Mouse (Mus musculus) liver, embryonic 14.5 days (tissue): ENCODE data around the gene Car10. TPM values are rescaled to one million over a fixed set of nuclear protein-coding genes. Genes with fewer than 3 reads are reported as not detected.

Source experiments
- ATAC-seq: fragments of 200-750 bp; cut with Nextera tagmentation; 2 replicates; pipeline ENCODE4 v1.8.0; 2017; ENCODE audit warnings: moderate number of reproducible peaks, mild to moderate bottlenecking, moderate library complexity; ENCODE audit not compliant: insufficient read depth
- DNase-seq, 3 experiments: peaks; one replicate each; pipeline ENCODE4 v3.0.0-alpha.2; 2012 to 2013; ENCODE audit warnings: low read depth in 3 of 3, low spot score in 3 of 3
- H3K27ac ChIP-seq: fragments of 300-500 bp; sonication (generic); 2 replicates; pipeline ENCODE4 v1.5.1; 2014; ENCODE audit warnings: moderate library complexity, mild to moderate bottlenecking, control low read depth, inconsistent platforms
- H3K27me3 ChIP-seq: fragments of 300-500 bp; sonication (generic); 2 replicates; pipeline ENCODE4 v1.6.1; 2014; ENCODE audit warnings: mild to moderate bottlenecking, low read length, moderate library complexity; ENCODE audit not compliant: control insufficient read depth, insufficient read depth
- H3K36me3 ChIP-seq: fragments of 300-500 bp; sonication (generic); replicated peaks from 2 replicates; pipeline ENCODE4 v1.6.1; 2014; ENCODE audit warnings: low read depth; ENCODE audit not compliant: control insufficient read depth, insufficient read depth
- H3K4me1 ChIP-seq, 2 experiments: fragments of 200-500 bp in 1 of 2; fragments of 300-500 bp in 1 of 2; sonication (generic) in 1 of 2; replicated peaks; 2 replicates each; pipeline ENCODE4 v1.6.1; 2012 to 2014; ENCODE audit warnings: antibody characterized with exemption in 1 of 2, inconsistent platforms in 1 of 2, low read length in 1 of 2; ENCODE audit not compliant: control insufficient read depth in 2 of 2, insufficient read depth in 2 of 2
- H3K4me2 ChIP-seq: fragments of 300-500 bp; sonication (generic); 2 replicates; pipeline ENCODE4 v1.6.1; 2014; ENCODE audit warnings: low read depth, mild to moderate bottlenecking, control low read depth, moderate library complexity
- H3K4me3 ChIP-seq, 2 experiments: fragments of 200-500 bp in 1 of 2; fragments of 300-500 bp in 1 of 2; sonication (generic) in 1 of 2; 2 replicates each; pipeline ENCODE4 v1.5.1; 2012 to 2014; ENCODE audit warnings: low read depth in 2 of 2, low read length in 2 of 2, mild to moderate bottlenecking in 2 of 2, control low read depth in 1 of 2, inconsistent platforms in 1 of 2, moderate library complexity in 1 of 2; ENCODE audit not compliant: insufficient read depth in 1 of 2
- H3K9ac ChIP-seq: fragments of 300-500 bp; sonication (generic); replicated peaks from 2 replicates; pipeline ENCODE4 v1.6.1; 2014; ENCODE audit warnings: mild to moderate bottlenecking, control low read depth, moderate library complexity
- H3K9me3 ChIP-seq: fragments of 300-500 bp; sonication (generic); 2 replicates; pipeline ENCODE4 v1.6.1; 2016; ENCODE audit warnings: low read length, mixed read lengths; ENCODE audit not compliant: control insufficient read depth
- CTCF ChIP-seq: IDR thresholded peaks from 2 replicates; pipeline ENCODE4 v1.5.1; 2016; ENCODE audit warnings: antibody characterized with exemption, low read depth, control low read depth
- EP300 ChIP-seq: IDR thresholded peaks from 2 replicates; pipeline ENCODE4 v1.6.1; 2016; ENCODE audit warnings: antibody characterized with exemption, low read depth
- WGBS: fragments of 180-500 bp; shearing (Covaris S2); extraction: QIAGEN DNeasy Blood & Tissue Kit; methylation state at CpG from one replicate; pipeline ENCODE4 v1.1.7; 2014; ENCODE audit not compliant: insufficient replicate concordance; 5-methylcytosine and 5-hydroxymethylcytosine counted together
- polyA plus RNA-seq, 2 experiments: library from polyadenylated mRNA; depleted of rRNA in 1 of 2; stranded (reverse) in 1 of 2; unstranded in 1 of 2; fragments of >200 nt; fragmentation: Nextera tagmentation in 1 of 2; extraction: Ambion mirVana in 1 of 2; gene quantifications; 2 replicates each; pipeline versions ENCODE4 v1.2.1 to v1.2.3; 2012 to 2014

Car10 gene
- polyA plus RNA-seq, 2 experiments, result not detected

- H3K27me3 ChIP-seq, result no peaks in the 10 kb centered on the region
- ATAC-seq, result no peak
These were observed 517.0 kb downstream of the Car10 start for GRCm38 (mm10) chr11:93614851-93615250.

GRCm38 (mm10) chr11:93623605-93624004 is 525.8 kb downstream of the Car10 start:
- H3K36me3 ChIP-seq, result no peaks in the 10 kb centered on the region
- H3K4me2 ChIP-seq, result no peak overlapping the region
- no peak for TF ChIP-seq EP300
- TF ChIP-seq CTCF, result no peak
- no peak overlapping the region for H3K27ac ChIP-seq
- H3K9ac ChIP-seq, result no peak overlapping the region
- no peaks in the 10 kb centered on the region for H3K4me1 ChIP-seq
- 61% methylated on average over 5 of the region's 5 CpGs for WGBS
- H3K4me3 ChIP-seq, result no peak overlapping the region
- DNase-seq (no peak), ATAC-seq (no peak)
- H3K27me3 ChIP-seq, result no peaks in the 10 kb centered on the region
- no peaks in the 10 kb centered on the region for H3K9me3 ChIP-seq

More at GRCm38 (mm10) chr11:93614851-93615250, 517.0 kb downstream of the Car10 start:
- Histone ChIP-seq H3K4me3 (no peak overlapping the region), H3K4me1 (no peaks in the 10 kb centered on the region), H3K9me3 (no peaks in the 10 kb centered on the region), H3K9ac (no peak overlapping the region), H3K4me2 (no peak overlapping the region), H3K36me3 (no peaks in the 10 kb centered on the region), H3K27ac (no peak overlapping the region)
- TF ChIP-seq CTCF, result no peak
- no peak for TF ChIP-seq EP300
- DNase-seq, result no peak

DNA sequence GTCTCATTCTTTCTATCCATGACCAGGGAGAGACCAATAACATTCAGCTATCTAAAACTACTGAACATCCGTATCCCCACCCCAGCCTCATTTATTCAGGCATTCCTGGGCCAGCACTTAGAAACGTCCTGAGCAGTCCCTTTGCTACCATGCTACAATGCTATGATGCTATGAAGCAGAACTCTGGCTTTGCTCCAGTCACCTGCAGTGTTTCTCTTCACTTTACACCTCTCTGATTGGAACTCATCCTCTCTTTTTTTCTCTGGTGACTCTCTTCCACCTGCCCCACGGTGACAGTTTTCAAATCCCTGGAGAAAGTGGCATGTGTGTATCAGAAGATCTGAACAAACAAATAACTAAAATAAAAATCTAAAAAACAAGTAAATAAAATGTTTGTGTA is 541.6 kb downstream of the Car10 start:
- H3K9me3 ChIP-seq, result no peaks in the 10 kb centered on the region
- TF ChIP-seq EP300 (no peak), CTCF (no peak)
- WGBS, result 49% methylated on average over 3 of the region's 3 CpGs
- no peak for ATAC-seq
- H3K36me3 ChIP-seq, result no peaks in the 10 kb centered on the region
- H3K9ac ChIP-seq, result no peak overlapping the region
- DNase-seq, result no peak
- H3K27ac ChIP-seq, result no peak overlapping the region
- H3K27me3 ChIP-seq, result no peaks in the 10 kb centered on the region
- no peak overlapping the region for H3K4me2 ChIP-seq
- no peaks in the 10 kb centered on the region for H3K4me1 ChIP-seq
- H3K4me3 ChIP-seq, result no peak overlapping the region

- WGBS, result 56% methylated on average over 5 of the region's 5 CpGs
- H3K4me3 ChIP-seq, result no peak overlapping the region
- TF ChIP-seq CTCF (no peak), EP300 (no peak)
- H3K27me3 ChIP-seq, result no peaks in the 10 kb centered on the region
- no peak overlapping the region for H3K27ac ChIP-seq
- no peak for ATAC-seq
- H3K36me3 ChIP-seq, result no peaks in the 10 kb centered on the region
- H3K9me3 ChIP-seq, result no peaks in the 10 kb centered on the region
- DNase-seq, result no peak
- no peaks in the 10 kb centered on the region for H3K4me1 ChIP-seq
- no peak overlapping the region for H3K9ac ChIP-seq
- no peak overlapping the region for H3K4me2 ChIP-seq
These were observed 543.1 kb downstream of the Car10 start for GRCm38 (mm10) chr11:93640954-93641353.

DNA sequence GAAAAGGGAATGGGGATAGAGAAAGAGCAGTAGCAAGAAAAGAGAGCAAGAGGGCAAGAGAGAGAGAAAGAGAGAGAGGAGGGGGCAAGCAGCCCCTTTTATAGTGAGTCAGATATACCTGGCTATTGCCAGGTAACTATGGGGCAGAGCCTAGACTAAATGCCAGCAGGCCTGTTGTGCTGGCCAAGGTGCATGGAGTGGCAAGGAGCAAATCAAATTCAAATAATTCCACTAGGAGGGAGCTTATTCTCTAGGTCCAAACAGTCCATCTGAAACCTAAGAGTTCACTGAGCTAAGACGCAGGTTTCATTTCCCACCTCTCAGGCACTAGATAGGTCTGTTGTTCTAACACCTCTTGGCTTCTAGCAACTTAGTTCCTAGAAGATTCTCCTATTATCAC is 544.5 kb downstream of the Car10 start:
- H3K36me3 ChIP-seq, result no peaks in the 10 kb centered on the region
- H3K9me3 ChIP-seq, result no peaks in the 10 kb centered on the region
- no peaks in the 10 kb centered on the region for H3K27me3 ChIP-seq
- no peak overlapping the region for H3K9ac ChIP-seq
- H3K27ac ChIP-seq, result no peak overlapping the region
- WGBS, result 62% methylated on average over 1 of the region's 1 CpGs
- no peak overlapping the region for H3K4me3 ChIP-seq
- no peaks in the 10 kb centered on the region for H3K4me1 ChIP-seq
- ATAC-seq, result no peak
- TF ChIP-seq CTCF, result no peak
- H3K4me2 ChIP-seq, result no peak overlapping the region
- DNase-seq, result no peak

DNA sequence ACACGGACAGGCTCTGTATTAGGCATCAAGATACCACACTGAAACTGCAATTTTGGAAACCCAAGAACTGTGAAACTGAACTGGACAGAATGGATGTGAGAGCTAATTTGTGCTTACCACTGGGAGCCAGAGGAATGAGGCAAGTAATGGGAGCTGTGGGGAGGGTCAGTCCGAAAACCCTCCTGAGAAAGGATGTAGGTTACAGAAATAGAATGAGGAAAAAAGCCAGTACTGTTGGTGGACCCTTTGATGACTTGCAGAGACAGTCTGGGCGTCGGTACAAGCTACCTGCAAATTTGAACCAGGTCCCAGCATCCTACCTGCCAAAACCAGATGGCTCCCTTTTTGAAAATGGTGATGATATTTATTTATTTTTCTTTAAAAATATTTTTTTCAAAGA is 545.2 kb downstream of the Car10 start:
- no peak overlapping the region for H3K4me3 ChIP-seq
- no peaks in the 10 kb centered on the region for H3K27me3 ChIP-seq
- no peaks in the 10 kb centered on the region for H3K36me3 ChIP-seq
- TF ChIP-seq EP300 (no peak), CTCF (no peak)
- no peaks in the 10 kb centered on the region for H3K9me3 ChIP-seq
- DNase-seq (no peak), ATAC-seq (no peak)
- no peak overlapping the region for H3K27ac ChIP-seq
- 62% methylated on average over 4 of the region's 4 CpGs for WGBS
- no peak overlapping the region for H3K4me2 ChIP-seq
- H3K9ac ChIP-seq, result no peak overlapping the region
- H3K4me1 ChIP-seq, result no peaks in the 10 kb centered on the region
